Mouse (Mus musculus): ENCODE measurements around the gene Arid5b. TPM values are rescaled to one million over a fixed set of nuclear protein-coding genes. Genes with fewer than 3 reads are reported as not detected.
"Not testable (repeated sequence)": the region's sequence is repeated elsewhere in the genome, so short reads cannot be mapped to it uniquely, and the experiment has no call there.

The Arid5b gene
- polyA plus RNA-seq, 1 experiment from 2014 or later: 10.7 TPM

- DNase-seq (ENCODE audit: low spot score): no peak
Measured at GRCm38 (mm10) chr10:68114955-68115354, 163.6 kb downstream of the Arid5b start.

GRCm38 (mm10) chr10:68113645-68114044, 164.9 kb downstream of the Arid5b start:
- no peak for DNase-seq (ENCODE audit: low spot score)

DNA sequence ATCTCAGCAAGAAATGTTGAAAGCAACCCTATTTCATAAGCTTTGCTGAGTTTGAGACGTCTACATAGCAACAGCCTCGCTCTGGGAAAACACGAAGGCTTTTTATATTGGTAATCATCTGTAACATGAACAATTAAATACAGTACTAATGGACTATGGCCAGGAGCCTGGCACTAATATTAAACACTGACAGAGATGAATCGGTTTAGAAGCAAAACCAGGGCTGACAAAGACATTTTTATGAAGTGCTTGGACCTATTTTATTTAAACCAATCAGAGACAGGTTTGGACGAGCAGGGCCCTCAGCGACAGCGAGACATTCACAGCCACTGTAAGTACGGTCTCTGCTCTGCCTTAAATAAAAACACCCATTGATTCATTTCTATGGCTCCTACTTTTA, 165.6 kb downstream of the Arid5b start:
- no peak for DNase-seq (ENCODE audit: low spot score)

- no peak for DNase-seq (ENCODE audit: low spot score)
Measured at GRCm38 (mm10) chr10:68110607-68111006, 167.9 kb downstream of the Arid5b start.

GRCm38 (mm10) chr10:68110182-68110581, 168.4 kb downstream of the Arid5b start:
- DNase-seq (ENCODE audit: low spot score): no peak

- no peak for DNase-seq (ENCODE audit: low spot score)
Measured at GRCm38 (mm10) chr10:68109651-68110050, 168.9 kb downstream of the Arid5b start.

DNA sequence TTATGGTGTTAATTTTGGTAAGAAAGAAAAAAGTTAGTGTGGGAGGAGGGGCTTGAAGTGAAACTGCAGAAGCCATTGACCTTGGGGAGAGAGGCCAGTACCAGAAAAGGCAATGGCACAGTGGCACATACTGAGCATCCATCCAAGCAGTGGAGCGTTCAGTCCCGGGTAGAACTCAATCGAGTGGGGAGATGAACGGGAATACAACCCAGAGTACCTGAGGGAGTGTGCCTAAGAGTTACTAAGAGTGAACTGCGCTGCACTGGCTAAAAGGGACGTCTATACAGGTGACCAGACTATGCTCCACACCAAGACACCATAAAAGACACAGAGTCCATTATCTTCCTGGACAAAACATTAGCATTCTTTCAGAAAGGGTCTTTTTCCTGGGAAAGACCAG, 170.8 kb downstream of the Arid5b start:
- no peak for DNase-seq (ENCODE audit: low spot score)

DNA sequence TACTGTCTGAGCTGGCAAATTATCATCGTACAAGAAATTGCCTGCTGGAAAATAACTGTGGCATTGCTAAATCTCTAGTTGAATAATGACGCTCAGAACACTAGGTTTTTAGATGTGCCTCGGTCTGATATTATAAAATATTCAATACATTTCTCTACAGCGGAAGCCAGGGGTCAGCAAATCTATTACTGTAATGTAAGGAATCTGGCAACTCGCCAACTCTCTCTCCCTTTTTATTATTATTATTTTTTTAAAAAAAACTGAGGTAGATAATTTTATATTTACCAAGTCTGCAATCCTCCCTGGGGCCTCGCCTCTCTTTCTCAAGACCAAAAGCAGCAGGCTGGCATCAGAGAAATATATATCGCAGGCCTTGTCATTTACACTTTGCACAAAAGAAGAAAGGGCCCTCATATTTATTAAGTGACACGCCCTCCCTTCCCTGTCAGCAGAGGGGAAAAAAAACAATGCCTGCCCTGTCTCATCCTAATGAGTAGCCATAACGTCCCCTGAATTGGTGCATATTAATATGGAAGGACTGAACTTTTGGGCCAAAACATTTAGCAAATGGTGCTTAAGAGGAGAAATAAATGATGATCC, 172.1 kb downstream of the Arid5b start:
- no peak for DNase-seq (ENCODE audit: low spot score)

- peak; percentile 40 for DNase-seq (ENCODE audit: low spot score)
Measured at GRCm38 (mm10) chr10:68104881-68105781, 173.4 kb downstream of the Arid5b start.

DNA sequence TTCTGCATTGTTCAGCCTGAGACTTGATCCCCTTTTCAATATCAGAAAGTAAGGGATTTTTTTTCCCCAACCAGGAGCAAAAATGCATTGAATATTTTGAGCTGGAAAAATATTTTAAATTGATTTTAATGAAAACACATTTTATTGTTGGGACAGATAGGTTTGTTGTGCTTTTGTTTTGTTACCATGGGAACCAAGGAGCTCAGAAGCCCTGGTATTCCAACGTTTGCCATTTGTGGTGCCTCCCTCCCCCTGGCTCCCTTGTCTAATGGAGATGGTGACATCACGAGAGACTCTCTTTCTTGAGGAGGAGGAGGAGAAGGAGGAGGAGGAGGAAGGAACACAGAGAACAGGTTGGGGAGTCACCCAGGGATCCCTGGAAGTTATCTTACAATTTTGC, 174.1 kb downstream of the Arid5b start:
- no peak for DNase-seq (ENCODE audit: low spot score)

GRCm38 (mm10) chr10:68103988-68104387, 174.6 kb downstream of the Arid5b start:
- no peak for DNase-seq (ENCODE audit: low spot score)

GRCm38 (mm10) chr10:68103078-68103855, 175.3 kb downstream of the Arid5b start:
- no peak for DNase-seq (ENCODE audit: low spot score)

- DNase-seq (ENCODE audit: low spot score): no peak
Measured at GRCm38 (mm10) chr10:68102566-68102965, 176.0 kb downstream of the Arid5b start.

DNA sequence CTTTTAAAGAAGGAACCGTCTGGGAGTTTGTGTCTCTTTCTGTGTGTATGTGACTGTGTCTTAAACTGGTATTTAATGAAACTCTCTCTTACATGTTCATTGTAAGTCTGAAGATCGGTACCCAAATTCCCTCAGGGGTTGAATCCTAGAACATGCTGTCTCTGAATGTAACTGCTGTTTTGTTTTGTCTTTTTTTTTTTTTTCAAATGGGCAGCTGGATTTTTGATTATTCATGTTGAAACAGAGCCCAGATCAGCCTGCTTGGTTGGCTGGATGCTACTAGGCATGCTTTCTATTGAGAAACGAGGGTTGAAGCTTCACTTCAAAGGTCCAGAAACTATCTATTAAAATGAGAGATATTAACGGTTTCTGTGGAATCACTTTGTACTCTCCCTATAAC, 177.3 kb downstream of the Arid5b start:
- no peak for DNase-seq (ENCODE audit: low spot score)

DNA sequence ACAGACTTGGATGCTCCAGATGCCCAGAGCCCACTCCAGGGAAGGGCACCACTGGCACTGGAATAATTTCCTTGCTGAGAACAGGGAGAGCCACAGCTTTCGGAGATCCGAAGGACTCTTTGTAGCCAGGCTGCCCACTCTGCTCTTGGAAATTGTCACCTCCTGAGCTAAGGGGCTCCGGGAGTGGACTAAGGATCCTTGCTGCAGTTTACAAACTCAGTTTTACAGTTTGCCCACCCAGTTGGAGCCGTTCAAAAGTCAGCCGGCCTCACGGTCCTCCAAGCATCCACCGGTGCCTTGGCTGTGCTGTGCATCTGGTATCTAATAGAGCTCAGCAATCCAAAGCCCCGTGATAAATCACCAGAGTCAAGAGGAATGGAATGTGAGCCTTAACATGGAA, 178.0 kb downstream of the Arid5b start:
- no peak for DNase-seq (ENCODE audit: low spot score)

DNA sequence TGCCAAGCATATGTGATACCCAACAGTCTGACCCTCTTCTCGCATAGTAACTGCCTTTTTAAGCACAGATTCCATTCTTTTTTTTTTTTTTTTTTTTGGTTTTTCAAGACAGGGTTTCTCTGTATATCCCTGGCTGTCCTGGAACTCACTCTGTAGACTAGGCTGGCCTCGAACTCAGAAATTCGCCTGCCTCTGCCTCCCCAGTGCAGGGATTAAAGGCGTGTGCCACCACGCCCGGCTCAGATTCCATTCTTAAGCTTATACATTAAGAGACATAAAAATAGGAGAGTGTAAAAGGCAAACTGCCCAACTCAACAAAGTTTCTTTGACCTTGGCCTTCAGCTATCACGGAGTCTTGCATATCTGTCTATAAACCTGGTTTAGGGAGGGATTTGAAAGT, 178.7 kb downstream of the Arid5b start:
- DNase-seq (ENCODE audit: low spot score): not testable (repeated sequence)

DNA sequence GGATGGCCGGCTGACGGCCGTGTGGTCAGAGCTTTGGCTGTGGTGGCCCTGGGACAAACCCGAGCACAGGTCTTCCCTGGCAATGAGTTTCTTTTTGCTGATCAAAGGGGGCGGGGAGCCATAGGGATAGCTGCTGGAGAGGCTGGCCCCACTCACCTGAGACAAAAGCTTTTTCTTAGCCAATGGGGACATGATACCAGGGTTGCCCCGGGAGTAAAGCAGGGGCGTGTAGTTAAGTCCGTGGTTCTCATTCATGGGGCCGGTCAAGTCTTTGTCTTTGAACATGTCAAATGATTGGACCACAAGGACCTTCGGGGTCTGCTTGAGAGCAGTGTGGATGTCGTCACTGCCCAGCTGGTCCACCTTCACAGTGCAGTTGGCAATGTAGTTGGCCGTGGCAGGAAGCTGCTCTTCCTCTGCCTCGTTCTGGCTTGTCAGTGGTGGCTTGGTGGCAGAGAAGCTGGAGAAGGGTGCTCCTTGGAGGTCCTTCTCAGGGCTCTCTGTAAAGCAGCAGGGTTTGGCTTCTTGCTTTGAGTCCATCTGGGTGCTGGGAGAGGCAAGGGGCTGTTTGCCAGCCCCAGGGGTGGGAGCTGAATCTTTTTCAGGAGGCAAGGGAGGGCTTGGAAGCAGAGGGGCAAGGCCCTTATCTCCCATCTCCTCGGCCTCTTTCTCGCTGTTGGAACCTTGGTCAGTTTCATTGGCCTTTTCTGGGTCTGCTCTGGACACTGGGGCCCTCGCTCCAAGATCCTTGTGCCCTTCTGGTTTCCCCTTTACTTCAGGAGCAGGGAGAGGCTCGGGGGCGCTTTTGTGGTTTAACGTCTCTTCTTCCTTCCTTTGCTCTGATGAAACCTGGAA, 180.5 kb downstream of the Arid5b start:
- DNase-seq (ENCODE audit: low spot score): no peak

DNA sequence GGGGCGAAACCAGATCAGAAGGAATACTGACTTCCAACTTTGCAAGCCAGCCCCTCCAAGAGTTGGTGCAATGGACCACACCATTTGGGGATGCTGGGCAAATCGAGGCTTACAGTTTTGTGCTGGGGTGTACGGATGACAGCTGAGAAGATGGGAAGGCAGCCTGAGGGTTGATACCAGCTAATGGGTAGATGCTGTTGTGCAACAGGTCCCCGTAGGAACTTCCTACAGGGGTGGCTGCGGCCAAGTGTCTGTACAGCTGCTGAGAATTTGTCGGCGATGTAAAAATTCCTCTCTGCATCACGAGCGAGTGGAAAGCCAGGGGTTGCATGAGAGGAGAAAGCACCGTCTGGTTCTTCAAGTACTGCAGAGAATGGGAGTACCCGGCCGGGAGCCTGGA, 182.1 kb downstream of the Arid5b start:
- no peak for DNase-seq (ENCODE audit: low spot score)

- DNase-seq (ENCODE audit: low spot score): no peak
Measured at GRCm38 (mm10) chr10:68095136-68095535, 183.4 kb downstream of the Arid5b start.

DNA sequence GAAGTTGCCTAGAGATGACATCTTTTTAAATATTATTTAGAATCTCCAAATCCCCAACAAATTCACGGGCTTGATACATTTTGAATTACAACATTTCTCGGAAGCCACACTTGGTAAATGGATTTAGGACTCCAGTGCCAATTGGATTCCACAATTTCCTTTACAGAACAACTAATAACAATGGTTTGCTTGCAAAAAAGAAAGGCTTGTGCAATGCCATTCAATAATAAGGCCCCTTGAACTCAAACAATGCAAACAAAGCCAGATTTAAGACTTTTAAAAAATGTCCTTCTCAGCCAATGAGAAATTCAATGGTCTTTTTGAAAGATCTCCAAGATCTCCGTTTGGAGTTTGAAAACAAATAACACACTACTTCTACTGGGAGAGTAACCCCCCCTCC, 185.0 kb downstream of the Arid5b start:
- no peak for DNase-seq (ENCODE audit: low spot score)

- no peak for DNase-seq (ENCODE audit: low spot score)
Measured at GRCm38 (mm10) chr10:68091840-68092239, 186.7 kb downstream of the Arid5b start.

Data from thymus, postnatal 0 days (tissue).